ENCODE assay signal across 12 mouse cellular contexts in the genomic region with DNA sequence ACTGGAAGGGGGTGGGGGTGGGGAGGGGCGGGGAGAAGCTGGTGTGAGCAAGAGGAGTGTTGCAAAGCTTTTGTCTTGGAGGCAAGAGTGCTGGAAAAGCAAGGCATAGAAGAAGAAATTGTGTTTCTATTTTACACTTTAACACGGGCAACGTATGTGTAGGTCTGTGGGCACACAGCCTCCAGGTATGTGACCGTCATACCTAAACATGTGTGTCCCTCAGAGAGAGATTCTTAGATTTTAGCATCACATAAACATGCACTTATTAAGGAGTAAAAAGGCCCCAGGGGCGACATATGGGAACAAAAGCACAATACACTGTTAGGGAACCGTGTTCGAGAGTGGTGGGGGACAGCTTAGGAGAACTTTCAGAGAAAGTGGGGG.
A peak's percentile ranks its signal among the peaks of the same experiment; 100 is the strongest.
DNase-seq lines count a peak whose midpoint lies in the region; ATAC-seq and TF ChIP-seq lines count a peak whose summit lies in the region.
"Had no signal": no experiment of that assay in that cellular context is flagged by ENCODE, and none has a peak within 500 bp of the region (broad histone marks: within the 10 kb centered on the region; RNA-seq: fewer than 3 reads in every experiment).

No protein-coding gene starts in this region.

- peaks cover 38% of the 10 kb centered on the region for H3K4me1 ChIP-seq in heart, postnatal 0 days (ENCODE audit: control insufficient read depth, insufficient read depth)
- no peaks in the 10 kb centered on the region for H3K4me1 ChIP-seq in embryonic facial prominence, embryonic 11.5 days (ENCODE audit: control insufficient read depth, insufficient read depth, low read length)
- H3K4me1 ChIP-seq in embryonic facial prominence, embryonic 15.5 days: peaks cover 37% of the 10 kb centered on the region
- H3K4me1 ChIP-seq in midbrain, embryonic 12.5 days: peaks cover 25% of the 10 kb centered on the region

- no peak for TF ChIP-seq EP300 in heart, postnatal 0 days (IDR thresholded peaks at IDR 0.05; ENCODE audit: low read depth)

- no peak for ATAC-seq in heart, postnatal 0 days (ENCODE audit: insufficient read depth, low read depth)
- ATAC-seq in embryonic facial prominence, embryonic 11.5 days (replicated peaks; ENCODE audit: insufficient number of reproducible peaks, low FRiP score, low TSS enrichment, low read depth): no peak
- ATAC-seq in embryonic facial prominence, embryonic 15.5 days (ENCODE audit: insufficient number of reproducible peaks, low FRiP score, low TSS enrichment, low read depth): no peak
- 0 out of 2 replicates have a peak, but pooled peaks have one; percentile 17 for ATAC-seq in midbrain, embryonic 12.5 days (ENCODE audit: low FRiP score, low read depth)
- ATAC-seq in erythroblast, adult 5-6 weeks (replicated peaks; ENCODE audit: low FRiP score, poor library complexity, severe bottlenecking): no peak
- ATAC-seq: activated CD4-positive, CD25-positive, alpha-beta regulatory T cell, adult 4 months had no signal

- H3K4me2 ChIP-seq in heart, postnatal 0 days (ENCODE audit: low read depth, low read length): no peak overlapping the region
- H3K4me2 ChIP-seq in embryonic facial prominence, embryonic 11.5 days (ENCODE audit: low read depth, low read length): no peak overlapping the region
- H3K4me2 ChIP-seq in embryonic facial prominence, embryonic 15.5 days (replicated peaks): no peak overlapping the region
- H3K4me2 ChIP-seq in midbrain, embryonic 12.5 days (replicated peaks): no peak overlapping the region
- H3K4me2 ChIP-seq: liver, embryonic 11.5 days had no signal

- DNase-seq in heart, postnatal 0 days (ENCODE audit: low spot score): no peak
- no peak for DNase-seq in heart, postnatal 10 days
- no peak for DNase-seq in embryonic facial prominence, embryonic 11.5 days (ENCODE audit: low spot score)
- DNase-seq in adrenal gland, postnatal 36 days: no peak
- DNase-seq in layer of hippocampus, postnatal 10 days (ENCODE audit: low spot score in 2 of 2): no peak
- DNase-seq: thymus, postnatal 4 days had no signal

- WGBS in heart, postnatal 0 days: 74% methylated on average over 7 of the region's 7 CpGs
- 62% methylated on average over 7 of the region's 7 CpGs for WGBS in embryonic facial prominence, embryonic 11.5 days
- WGBS in embryonic facial prominence, embryonic 15.5 days: 50% methylated on average over 7 of the region's 7 CpGs
- 52% methylated on average over 7 of the region's 7 CpGs for WGBS in midbrain, embryonic 12.5 days

- H3K36me3 ChIP-seq in heart, postnatal 0 days (replicated peaks; ENCODE audit: control insufficient read depth, insufficient read depth, low read length): no peaks in the 10 kb centered on the region
- H3K36me3 ChIP-seq in embryonic facial prominence, embryonic 11.5 days (replicated peaks; ENCODE audit: control insufficient read depth, insufficient read depth, low read depth, low read length): no peaks in the 10 kb centered on the region
- H3K36me3 ChIP-seq in embryonic facial prominence, embryonic 15.5 days: no peaks in the 10 kb centered on the region
- H3K36me3 ChIP-seq in midbrain, embryonic 12.5 days: no peaks in the 10 kb centered on the region

- no peak overlapping the region for H3K9ac ChIP-seq in heart, postnatal 0 days (replicated peaks; ENCODE audit: low read depth, low read length)
- H3K9ac ChIP-seq in embryonic facial prominence, embryonic 11.5 days (replicated peaks; ENCODE audit: low read length): no peak overlapping the region; the same call in 1 of the 2 replicates
- no peak overlapping the region for H3K9ac ChIP-seq in embryonic facial prominence, embryonic 15.5 days
- H3K9ac ChIP-seq in midbrain, embryonic 12.5 days (replicated peaks): no peak overlapping the region

- intact Hi-C loops in heart, postnatal 10 days (cut with DNase I): loop anchor here (5.0 kb wide), 1 partner anchor 487 kb away; no protein-coding TSS in a partner anchor

- no peaks in the 10 kb centered on the region for H3K27me3 ChIP-seq in heart, postnatal 0 days (ENCODE audit: control insufficient read depth, insufficient read depth, low read length)
- no peaks in the 10 kb centered on the region for H3K27me3 ChIP-seq in embryonic facial prominence, embryonic 11.5 days (ENCODE audit: control insufficient read depth, insufficient read depth, low read length)
- H3K27me3 ChIP-seq in embryonic facial prominence, embryonic 15.5 days: no peaks in the 10 kb centered on the region
- no peaks in the 10 kb centered on the region for H3K27me3 ChIP-seq in midbrain, embryonic 12.5 days

- no peaks in the 10 kb centered on the region for H3K9me3 ChIP-seq in heart, postnatal 0 days (replicated peaks; ENCODE audit: control insufficient read depth, low read length)
- no peaks in the 10 kb centered on the region for H3K9me3 ChIP-seq in embryonic facial prominence, embryonic 11.5 days (replicated peaks; ENCODE audit: control insufficient read depth, low read length)
- no peaks in the 10 kb centered on the region for H3K9me3 ChIP-seq in embryonic facial prominence, embryonic 15.5 days (replicated peaks)
- no peaks in the 10 kb centered on the region for H3K9me3 ChIP-seq in midbrain, embryonic 12.5 days

- H3K27ac ChIP-seq in heart, postnatal 0 days (ENCODE audit: low read depth): peak overlapping the region; percentile 90
- H3K27ac ChIP-seq in embryonic facial prominence, embryonic 11.5 days (replicated peaks; ENCODE audit: low read depth, low read length): peak overlapping the region; percentile 75
- H3K27ac ChIP-seq in embryonic facial prominence, embryonic 15.5 days (replicated peaks): peak overlapping the region; percentile 71
- H3K27ac ChIP-seq in midbrain, embryonic 12.5 days (replicated peaks): peak overlapping the region; percentile 10; the same call in 1 of the 2 replicates
- H3K27ac ChIP-seq: layer of hippocampus, adult 2 months had no signal

- H3K4me3 ChIP-seq in heart, postnatal 0 days (ENCODE audit: low read depth, low read length): no peak overlapping the region
- H3K4me3 ChIP-seq in embryonic facial prominence, embryonic 11.5 days (ENCODE audit: low read depth, low read length): no peak overlapping the region
- H3K4me3 ChIP-seq in embryonic facial prominence, embryonic 15.5 days (replicated peaks): no peak overlapping the region
- H3K4me3 ChIP-seq in midbrain, embryonic 12.5 days: no peak overlapping the region
- H3K4me3 ChIP-seq: layer of hippocampus, adult 2 months had no signal

- TF ChIP-seq CTCF in heart, postnatal 0 days (IDR thresholded peaks at IDR 0.05; ENCODE audit: low read depth): no peak

Comparison
In these comparisons a context has a peak if more than half of its experiments do, and no peak if none do; other contexts are left out.
1. H3K27ac ChIP-seq: peak in every context shown above with its lines; median percentile 90 in heart, postnatal 0 days; 75 in embryonic facial prominence, embryonic 11.5 days; 71 in embryonic facial prominence, embryonic 15.5 days; 10 in midbrain, embryonic 12.5 days.